Mouse (Mus musculus): ENCODE data around the gene Tmem126b. TPM values are rescaled to one million over a fixed set of nuclear protein-coding genes. Genes with fewer than 3 reads are reported as not detected.

The Tmem126b gene
- polyA plus RNA-seq (2015; fragmentation: Nextera tagmentation; extraction: Ambion mirVana) = 33.3 and 35.2 TPM in 2 replicates

- H3K27ac ChIP-seq (ENCODE audit: low read length) = peak within 1 kb of the TSS; percentile 84
- H3K4me2 ChIP-seq (ENCODE audit: low read depth, low read length) = peak within 1 kb of the TSS; percentile 99
- H3K9ac ChIP-seq (ENCODE audit: low read length) = peak within 1 kb of the TSS; percentile 86
- H3K4me3 ChIP-seq (ENCODE audit: low read length) = peak within 1 kb of the TSS; percentile 86
- under 1% methylated on average over 36 of the region's 36 CpGs for WGBS
- peaks cover 4% of the 10 kb centered on the region for H3K27me3 ChIP-seq (ENCODE audit: control insufficient read depth, insufficient read depth, low read length)
- no peaks in the 10 kb centered on the region for H3K9me3 ChIP-seq (replicated peaks; ENCODE audit: control insufficient read depth, low read length)
- H3K4me1 ChIP-seq (ENCODE audit: control insufficient read depth, insufficient read depth, low read length) = peaks cover 5% of the 10 kb centered on the region
- H3K36me3 ChIP-seq (ENCODE audit: control insufficient read depth, insufficient read depth) = peaks cover 4% of the 10 kb centered on the region; the same call in 1 of the 2 replicates
- peak; percentile 100 for ATAC-seq (replicated peaks; ENCODE audit: extremely low read depth, insufficient read depth, low FRiP score)
Observed at GRCm38 (mm10) chr7:90475793-90476312, at the start of gene Tmem126b. Gene Tmem126b (minus strand): TSS chr7:90476001.

- ATAC-seq (replicated peaks; ENCODE audit: extremely low read depth, insufficient read depth, low FRiP score) = no peak
- Histone ChIP-seq H3K36me3 (ENCODE audit: control insufficient read depth, insufficient read depth) (no peaks in the 10 kb centered on the region), H3K4me3 (ENCODE audit: low read length) (no peak overlapping the region)
Observed at GRCm38 (mm10) chr7:90512293-90512692, 36.5 kb upstream of the Tmem126b start.

GRCm38 (mm10) chr7:90508124-90508523 lies 32.3 kb upstream of the Tmem126b start:
- Histone ChIP-seq H3K4me2 (ENCODE audit: low read depth, low read length) (no peak overlapping the region), H3K4me3 (ENCODE audit: low read length) (no peak overlapping the region), H3K9ac (ENCODE audit: low read length) (no peak overlapping the region), H3K36me3 (ENCODE audit: control insufficient read depth, insufficient read depth) (no peaks in the 10 kb centered on the region), H3K9me3 (replicated peaks; ENCODE audit: control insufficient read depth, low read length) (no peaks in the 10 kb centered on the region), H3K27ac (ENCODE audit: low read length) (no peak overlapping the region), H3K4me1 (ENCODE audit: control insufficient read depth, insufficient read depth, low read length) (no peaks in the 10 kb centered on the region), H3K27me3 (ENCODE audit: control insufficient read depth, insufficient read depth, low read length) (no peaks in the 10 kb centered on the region)
- ATAC-seq (replicated peaks; ENCODE audit: extremely low read depth, insufficient read depth, low FRiP score) = no peak
- WGBS = 61% methylated on average over 3 of the region's 3 CpGs

More at GRCm38 (mm10) chr7:90512293-90512692, 36.5 kb upstream of the Tmem126b start:
- Histone ChIP-seq H3K9ac (ENCODE audit: low read length) (no peak overlapping the region), H3K27me3 (ENCODE audit: control insufficient read depth, insufficient read depth, low read length) (no peaks in the 10 kb centered on the region), H3K27ac (ENCODE audit: low read length) (no peak overlapping the region), H3K4me1 (ENCODE audit: control insufficient read depth, insufficient read depth, low read length) (no peaks in the 10 kb centered on the region), H3K4me2 (ENCODE audit: low read depth, low read length) (no peak overlapping the region), H3K9me3 (replicated peaks; ENCODE audit: control insufficient read depth, low read length) (no peaks in the 10 kb centered on the region)

GRCm38 (mm10) chr7:90482607-90483006 lies 6.8 kb upstream of the Tmem126b start:
- 81% methylated on average over 2 of the region's 2 CpGs for WGBS
- Histone ChIP-seq H3K4me3 (ENCODE audit: low read length) (no peak overlapping the region), H3K27ac (ENCODE audit: low read length) (no peak overlapping the region), H3K4me1 (ENCODE audit: control insufficient read depth, insufficient read depth, low read length) (no peaks in the 10 kb centered on the region), H3K9me3 (replicated peaks; ENCODE audit: control insufficient read depth, low read length) (no peaks in the 10 kb centered on the region), H3K9ac (ENCODE audit: low read length) (no peak overlapping the region), H3K4me2 (ENCODE audit: low read depth, low read length) (no peak overlapping the region), H3K36me3 (ENCODE audit: control insufficient read depth, insufficient read depth) (no peaks in the 10 kb centered on the region), H3K27me3 (ENCODE audit: control insufficient read depth, insufficient read depth, low read length) (peaks cover 3% of the 10 kb centered on the region)
- ATAC-seq (replicated peaks; ENCODE audit: extremely low read depth, insufficient read depth, low FRiP score) = no peak

GRCm38 (mm10) chr7:90476313-90477245 lies 778 bp upstream of the Tmem126b start, which contains the start of gene Dlg2:
Gene Dlg2 (plus strand): TSS chr7:90476672.
- Histone ChIP-seq H3K9ac (ENCODE audit: low read length) (peak within 1 kb of the TSS; percentile 86), H3K4me1 (ENCODE audit: control insufficient read depth, insufficient read depth, low read length) (peaks cover 5% of the 10 kb centered on the region), H3K4me3 (ENCODE audit: low read length) (peak within 1 kb of the TSS; percentile 86), H3K4me2 (ENCODE audit: low read depth, low read length) (peak within 1 kb of the TSS; percentile 99), H3K36me3 (ENCODE audit: control insufficient read depth, insufficient read depth) (peaks cover 4% of the 10 kb centered on the region; the same call in 1 of the 2 replicates), H3K27me3 (ENCODE audit: control insufficient read depth, insufficient read depth, low read length) (peaks cover 4% of the 10 kb centered on the region), H3K27ac (ENCODE audit: low read length) (peak within 1 kb of the TSS; percentile 84), H3K9me3 (replicated peaks; ENCODE audit: control insufficient read depth, low read length) (no peaks in the 10 kb centered on the region)
- WGBS = under 1% methylated on average over 32 of the region's 32 CpGs
- no peak; the same call in 1 of the 2 replicates for ATAC-seq (replicated peaks; ENCODE audit: extremely low read depth, insufficient read depth, low FRiP score)

- no peak overlapping the region for H3K4me2 ChIP-seq (ENCODE audit: low read depth, low read length)
- no peak overlapping the region for H3K4me3 ChIP-seq (ENCODE audit: low read length)
- 0 out of 2 replicates have a peak, but pooled peaks cover 2% of the 10 kb centered on the region for H3K27me3 ChIP-seq (ENCODE audit: control insufficient read depth, insufficient read depth, low read length)
- H3K36me3 ChIP-seq (ENCODE audit: control insufficient read depth, insufficient read depth) = peaks cover 14% of the 10 kb centered on the region; the same call in 1 of the 2 replicates
- WGBS = 50% methylated on average over 2 of the region's 2 CpGs
- peaks cover 5% of the 10 kb centered on the region for H3K4me1 ChIP-seq (ENCODE audit: control insufficient read depth, insufficient read depth, low read length)
- no peak for ATAC-seq (replicated peaks; ENCODE audit: extremely low read depth, insufficient read depth, low FRiP score)
- no peak overlapping the region for H3K27ac ChIP-seq (ENCODE audit: low read length)
- no peak overlapping the region for H3K9ac ChIP-seq (ENCODE audit: low read length)
- no peaks in the 10 kb centered on the region for H3K9me3 ChIP-seq (replicated peaks; ENCODE audit: control insufficient read depth, low read length)
Observed at GRCm38 (mm10) chr7:90473511-90473910, 2.3 kb downstream of the Tmem126b start.

GRCm38 (mm10) chr7:90461441-90461840 lies 14.4 kb downstream of the Tmem126b start:
- WGBS = 86% methylated on average over 5 of the region's 5 CpGs
- Histone ChIP-seq H3K4me2 (ENCODE audit: low read depth, low read length) (no peak overlapping the region), H3K4me3 (ENCODE audit: low read length) (no peak overlapping the region), H3K9ac (ENCODE audit: low read length) (no peak overlapping the region), H3K27me3 (ENCODE audit: control insufficient read depth, insufficient read depth, low read length) (0 out of 2 replicates have a peak, but pooled peaks cover 2% of the 10 kb centered on the region), H3K27ac (ENCODE audit: low read length) (no peak overlapping the region), H3K9me3 (replicated peaks; ENCODE audit: control insufficient read depth, low read length) (no peaks in the 10 kb centered on the region), H3K36me3 (ENCODE audit: control insufficient read depth, insufficient read depth) (no peaks in the 10 kb centered on the region), H3K4me1 (ENCODE audit: control insufficient read depth, insufficient read depth, low read length) (peaks cover 5% of the 10 kb centered on the region; the same call in 1 of the 2 replicates)
- no peak for ATAC-seq (replicated peaks; ENCODE audit: extremely low read depth, insufficient read depth, low FRiP score)

- Histone ChIP-seq H3K4me3 (ENCODE audit: low read length) (no peak overlapping the region), H3K9me3 (replicated peaks; ENCODE audit: control insufficient read depth, low read length) (no peaks in the 10 kb centered on the region), H3K36me3 (ENCODE audit: control insufficient read depth, insufficient read depth) (no peaks in the 10 kb centered on the region), H3K4me1 (ENCODE audit: control insufficient read depth, insufficient read depth, low read length) (peaks cover 9% of the 10 kb centered on the region), H3K4me2 (ENCODE audit: low read depth, low read length) (peak overlapping the region; percentile 31), H3K9ac (ENCODE audit: low read length) (no peak overlapping the region), H3K27ac (ENCODE audit: low read length) (no peak overlapping the region), H3K27me3 (ENCODE audit: control insufficient read depth, insufficient read depth, low read length) (0 out of 2 replicates have a peak, but pooled peaks cover 2% of the 10 kb centered on the region)
- no peak for ATAC-seq (replicated peaks; ENCODE audit: extremely low read depth, insufficient read depth, low FRiP score)
- 14% methylated on average over 14 of the region's 14 CpGs for WGBS
Observed at GRCm38 (mm10) chr7:90460930-90461329, 14.9 kb downstream of the Tmem126b start.

GRCm38 (mm10) chr7:90460330-90460729 lies 15.5 kb downstream of the Tmem126b start:
- Histone ChIP-seq H3K4me2 (ENCODE audit: low read depth, low read length) (no peak overlapping the region), H3K4me1 (ENCODE audit: control insufficient read depth, insufficient read depth, low read length) (peaks cover 13% of the 10 kb centered on the region), H3K9me3 (replicated peaks; ENCODE audit: control insufficient read depth, low read length) (no peaks in the 10 kb centered on the region), H3K27ac (ENCODE audit: low read length) (no peak overlapping the region), H3K4me3 (ENCODE audit: low read length) (no peak overlapping the region), H3K9ac (ENCODE audit: low read length) (no peak overlapping the region), H3K27me3 (ENCODE audit: control insufficient read depth, insufficient read depth, low read length) (0 out of 2 replicates have a peak, but pooled peaks cover 2% of the 10 kb centered on the region), H3K36me3 (ENCODE audit: control insufficient read depth, insufficient read depth) (no peaks in the 10 kb centered on the region)
- ATAC-seq (replicated peaks; ENCODE audit: extremely low read depth, insufficient read depth, low FRiP score) = no peak
- 40% methylated on average over 10 of the region's 10 CpGs for WGBS
